Mouse (Mus musculus): ENCODE measurements around the gene Srrm4. TPM values are rescaled to one million over a fixed set of nuclear protein-coding genes. Genes with fewer than 3 reads are reported as not detected.

The Srrm4 gene
- total and polyA plus RNA-seq, 3 experiments, result not detected

DNA sequence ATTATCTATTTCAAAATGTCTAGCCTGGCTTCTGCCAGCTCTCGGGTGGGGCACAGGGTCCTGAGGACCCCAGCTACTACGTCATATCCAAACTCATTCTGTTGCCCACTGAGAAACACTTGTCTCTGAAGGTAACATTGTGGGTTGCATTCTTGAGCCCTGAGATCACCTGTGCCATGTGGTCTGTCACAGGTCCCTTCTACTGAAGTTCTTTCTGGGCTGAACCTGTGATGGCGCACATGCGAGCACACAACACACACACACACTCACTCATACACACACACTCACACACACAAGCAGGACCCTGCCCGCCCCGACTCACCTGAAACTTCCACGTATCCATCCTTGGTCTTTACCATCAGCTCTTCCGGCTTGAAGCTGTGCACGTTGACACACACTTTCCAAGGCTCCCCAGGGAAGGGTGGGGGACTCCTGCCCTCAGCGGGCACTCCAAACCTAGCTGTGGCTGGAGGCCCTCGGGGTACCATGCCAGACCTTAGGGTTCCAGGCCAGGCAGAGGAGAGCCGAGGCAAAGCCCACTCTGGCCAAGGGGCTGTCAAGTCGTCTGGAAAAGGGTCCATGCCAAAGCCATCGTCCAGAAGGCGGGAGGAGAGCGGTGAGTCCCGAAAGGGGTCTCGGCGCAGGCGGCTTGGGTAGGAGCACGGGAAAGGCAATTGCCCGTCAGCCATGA is 169.7 kb downstream of the Srrm4 start:
- Histone ChIP-seq H3K9me3 (replicated peaks; ENCODE audit: insufficient read depth, low read length) (no peaks in the 10 kb centered on the region), H3K9ac (ENCODE audit: control insufficient read depth, low read depth, low read length, poor library complexity, severe bottlenecking) (no peak overlapping the region), H3K27ac (ENCODE audit: control insufficient read depth, low read depth, low read length) (no peak overlapping the region), H3K4me3 (ENCODE audit: control insufficient read depth in 1 of 2, insufficient read depth in 1 of 2, low read depth in 2 of 2, low read length in 2 of 2) (no peak overlapping the region), H3K79me2 (ENCODE audit: control insufficient read depth, insufficient read depth, low read length, poor library complexity) (no peaks in the 10 kb centered on the region), H3K36me3 (ENCODE audit: control insufficient read depth in 1 of 2, insufficient read depth in 2 of 2, low read length in 2 of 2) (no peaks in the 10 kb centered on the region), H3K4me1 (ENCODE audit: control insufficient read depth in 1 of 2, insufficient read depth in 2 of 2, low read length in 2 of 2) (no peaks in the 10 kb centered on the region), H3K27me3 (ENCODE audit: control insufficient read depth in 1 of 2, insufficient read depth in 2 of 2, low read length in 2 of 2) (no peaks in the 10 kb centered on the region)
- no peak for TF ChIP-seq TBP (IDR thresholded peaks at IDR 0.05; ENCODE audit: low read depth, low read length)
- DNase-seq (ENCODE audit: low read depth, low spot score), result no peak

DNA sequence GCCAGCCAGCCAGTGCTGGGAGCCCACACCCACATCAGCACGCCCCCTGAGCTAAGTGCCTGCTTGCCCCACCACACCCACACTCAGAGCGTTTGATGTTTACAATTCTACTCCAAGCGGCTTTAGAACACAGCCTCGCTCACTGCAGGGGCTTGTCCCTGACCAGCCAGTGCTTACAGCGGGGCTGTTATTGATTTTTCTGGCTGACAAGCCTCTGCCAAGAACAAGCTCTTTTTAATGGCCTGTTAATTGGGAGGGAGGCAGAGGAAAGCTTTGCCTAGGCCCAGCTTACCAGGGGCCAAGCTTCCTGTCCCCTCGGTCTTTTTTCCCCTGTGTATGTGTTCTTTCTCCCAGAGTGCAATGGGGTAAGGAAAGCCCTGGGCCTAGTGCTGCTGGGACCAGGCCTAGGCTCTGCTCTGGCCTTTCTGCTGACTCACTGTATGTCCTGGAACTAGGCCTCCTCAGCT is 170.8 kb downstream of the Srrm4 start:
- TF ChIP-seq NRF1 (IDR thresholded peaks at IDR 0.05; ENCODE audit: insufficient read depth, low read depth, low read length, poor library complexity, severe bottlenecking) (no peak), CTCF (IDR thresholded peaks at IDR 0.05 in 2 of 3, conservative IDR thresholded peaks at IDR 0.05 in 1 of 3; ENCODE audit: control insufficient read depth in 1 of 3, insufficient read depth in 1 of 3, low read depth in 2 of 3, low read length in 3 of 3, poor library complexity in 1 of 3, severe bottlenecking in 1 of 3) (no peak), UBTF (IDR thresholded peaks at IDR 0.05; ENCODE audit: borderline replicate concordance, insufficient read depth, low read depth, low read length) (no peak), KAT2A (conservative IDR thresholded peaks at IDR 0.05; ENCODE audit: low read depth, low read length) (no peak), CHD2 (IDR thresholded peaks at IDR 0.05; ENCODE audit: low read length) (no peak), MAX (IDR thresholded peaks at IDR 0.05; ENCODE audit: low read length) (no peak), SIN3A (IDR thresholded peaks at IDR 0.05; ENCODE audit: low read length) (no peak), MAFK (IDR thresholded peaks at IDR 0.05; ENCODE audit: borderline replicate concordance, low read depth, low read length) (no peak), ZKSCAN1 (IDR thresholded peaks at IDR 0.05; ENCODE audit: low read depth, low read length) (no peak), HCFC1 (IDR thresholded peaks at IDR 0.05; ENCODE audit: low read depth, low read length) (no peak)
- no peaks in the 10 kb centered on the region for H3K9me3 ChIP-seq (replicated peaks; ENCODE audit: insufficient read depth, low read length)
- no peak overlapping the region for H3K9ac ChIP-seq (ENCODE audit: control insufficient read depth, low read depth, low read length, poor library complexity, severe bottlenecking)
- H3K4me3 ChIP-seq (ENCODE audit: control insufficient read depth in 1 of 2, insufficient read depth in 1 of 2, low read depth in 2 of 2, low read length in 2 of 2), result no peak overlapping the region
- H3K4me1 ChIP-seq (ENCODE audit: control insufficient read depth in 1 of 2, insufficient read depth in 2 of 2, low read length in 2 of 2), result no peaks in the 10 kb centered on the region
- no peaks in the 10 kb centered on the region for H3K79me2 ChIP-seq (ENCODE audit: control insufficient read depth, insufficient read depth, low read length, poor library complexity)
- no peaks in the 10 kb centered on the region for H3K27me3 ChIP-seq (ENCODE audit: control insufficient read depth in 1 of 2, insufficient read depth in 2 of 2, low read length in 2 of 2)
- H3K36me3 ChIP-seq (ENCODE audit: control insufficient read depth in 1 of 2, insufficient read depth in 2 of 2, low read length in 2 of 2), result no peaks in the 10 kb centered on the region
- H3K27ac ChIP-seq (ENCODE audit: control insufficient read depth, low read depth, low read length), result no peak overlapping the region
- DNase-seq (ENCODE audit: low read depth, low spot score), result no peak

DNA sequence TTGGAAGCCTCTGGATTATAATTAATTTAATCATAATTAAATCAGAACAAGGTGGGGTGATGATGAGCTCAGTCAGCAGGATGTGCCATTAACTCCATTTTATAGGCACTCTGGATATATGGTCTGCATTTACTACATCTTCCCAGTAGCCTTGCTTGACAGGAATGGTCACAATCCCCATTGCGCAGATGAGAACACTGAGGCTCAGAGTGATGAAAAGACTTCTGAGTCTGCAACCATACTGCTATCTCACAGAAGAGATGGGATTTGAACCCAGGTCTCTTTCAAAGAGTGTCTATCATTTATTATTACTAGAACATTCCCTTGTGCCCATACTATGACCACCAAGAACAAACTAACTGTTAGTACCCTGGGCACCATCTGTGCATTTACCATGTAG is 171.4 kb downstream of the Srrm4 start:
- no peak overlapping the region for H3K9ac ChIP-seq (ENCODE audit: control insufficient read depth, low read depth, low read length, poor library complexity, severe bottlenecking)
- TF ChIP-seq MAX (IDR thresholded peaks at IDR 0.05; ENCODE audit: low read length), result no peak
- no peak for TF ChIP-seq ZC3H11A (IDR thresholded peaks at IDR 0.05; ENCODE audit: low read depth, low read length)
- TF ChIP-seq NELFE (IDR thresholded peaks at IDR 0.05; ENCODE audit: low read depth, low read length), result no peak
- no peak for TF ChIP-seq KAT2A (conservative IDR thresholded peaks at IDR 0.05; ENCODE audit: low read depth, low read length)
- TF ChIP-seq ZMIZ1 (IDR thresholded peaks at IDR 0.05; ENCODE audit: low read depth, low read length), result no peak
- no peak for TF ChIP-seq TAL1 (IDR thresholded peaks at IDR 0.05; ENCODE audit: low read length)
- no peak for TF ChIP-seq HCFC1 (IDR thresholded peaks at IDR 0.05; ENCODE audit: low read depth, low read length)
- TF ChIP-seq SIN3A (IDR thresholded peaks at IDR 0.05; ENCODE audit: low read length), result no peak
- no peak for TF ChIP-seq MYC (IDR thresholded peaks at IDR 0.05; ENCODE audit: low read depth, low read length)
- no peak for TF ChIP-seq BHLHE40 (IDR thresholded peaks at IDR 0.05; ENCODE audit: borderline replicate concordance, low read depth, low read length)
- no peak for TF ChIP-seq TBP (IDR thresholded peaks at IDR 0.05; ENCODE audit: low read depth, low read length)
- TF ChIP-seq UBTF (IDR thresholded peaks at IDR 0.05; ENCODE audit: borderline replicate concordance, insufficient read depth, low read depth, low read length), result no peak
- no peak for TF ChIP-seq MXI1 (IDR thresholded peaks at IDR 0.05; ENCODE audit: low read depth, low read length)
- TF ChIP-seq ETS1 (IDR thresholded peaks at IDR 0.05; ENCODE audit: low read depth, low read length), result no peak
- no peak for TF ChIP-seq CHD1 (IDR thresholded peaks at IDR 0.05; ENCODE audit: low read depth, low read length)
- TF ChIP-seq RAD21 (IDR thresholded peaks at IDR 0.05; ENCODE audit: low read depth, low read length), result no peak
- TF ChIP-seq E2F4 (IDR thresholded peaks at IDR 0.05; ENCODE audit: borderline replicate concordance, low read depth, low read length), result no peak
- no peak for TF ChIP-seq MAZ (IDR thresholded peaks at IDR 0.05; ENCODE audit: low read depth, low read length)
- no peak for TF ChIP-seq USF2 (IDR thresholded peaks at IDR 0.05; ENCODE audit: borderline replicate concordance in 1 of 2, insufficient read depth in 1 of 2, low read depth in 1 of 2, low read length in 2 of 2)

More for the DNA sequence above, 171.4 kb downstream of the Srrm4 start:
- H3K4me1 ChIP-seq (ENCODE audit: control insufficient read depth in 1 of 2, insufficient read depth in 2 of 2, low read length in 2 of 2), result no peaks in the 10 kb centered on the region
- no peak overlapping the region for H3K27ac ChIP-seq (ENCODE audit: control insufficient read depth, low read depth, low read length)
- H3K9me3 ChIP-seq (replicated peaks; ENCODE audit: insufficient read depth, low read length), result no peaks in the 10 kb centered on the region
- no peaks in the 10 kb centered on the region for H3K79me2 ChIP-seq (ENCODE audit: control insufficient read depth, insufficient read depth, low read length, poor library complexity)
- DNase-seq (ENCODE audit: low read depth, low spot score), result no peak
- no peaks in the 10 kb centered on the region for H3K36me3 ChIP-seq (ENCODE audit: control insufficient read depth in 1 of 2, insufficient read depth in 2 of 2, low read length in 2 of 2)
- no peak overlapping the region for H3K4me3 ChIP-seq (ENCODE audit: control insufficient read depth in 1 of 2, insufficient read depth in 1 of 2, low read depth in 2 of 2, low read length in 2 of 2)
- H3K27me3 ChIP-seq (ENCODE audit: control insufficient read depth in 1 of 2, insufficient read depth in 2 of 2, low read length in 2 of 2), result no peaks in the 10 kb centered on the region

Data from MEL (cell line).